ENCODE assay signal across 17 mouse cellular contexts in the genomic region with DNA sequence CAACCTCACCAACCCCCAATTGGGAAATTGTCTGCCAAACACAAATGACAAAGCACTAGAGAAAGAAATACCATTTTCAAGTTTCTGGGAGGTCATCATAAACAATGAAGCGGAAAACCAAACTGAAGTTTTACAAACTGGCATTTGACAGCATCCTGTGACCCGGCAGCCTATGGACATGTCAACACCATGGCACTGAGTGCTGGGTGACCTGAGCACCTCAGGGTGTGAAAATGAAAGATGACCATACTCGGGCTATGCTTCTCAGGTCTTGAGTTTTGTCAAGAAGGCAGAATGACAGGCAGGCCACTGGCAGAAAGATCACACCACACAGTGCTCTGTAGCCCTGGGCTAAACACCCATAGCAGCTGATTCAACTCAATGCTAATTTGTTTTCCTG.
"Had no signal": no experiment of that assay in that cellular context is flagged by ENCODE, and none has a peak within 500 bp of the region (broad histone marks: within the 10 kb centered on the region; RNA-seq: fewer than 3 reads in every experiment).

No protein-coding gene starts in this region.

- H3K9ac ChIP-seq: liver, embryonic 12.5 days; liver, embryonic 14.5 days; lung, embryonic 15.5 days; midbrain, embryonic 12.5 days; stomach, embryonic 15.5 days had no signal

- H3K27me3 ChIP-seq: liver, embryonic 12.5 days; lung, embryonic 15.5 days; midbrain, embryonic 12.5 days; stomach, embryonic 15.5 days had no signal

- H3K36me3 ChIP-seq: liver, embryonic 12.5 days; lung, embryonic 15.5 days; midbrain, embryonic 10.5 days; midbrain, embryonic 12.5 days; stomach, embryonic 15.5 days had no signal

- H3K4me3 ChIP-seq: liver, embryonic 12.5 days; lung, embryonic 15.5 days; midbrain, embryonic 10.5 days; midbrain, embryonic 12.5 days; myocyte; stomach, embryonic 15.5 days had no signal

- H3K4me1 ChIP-seq: liver, embryonic 12.5 days; lung, embryonic 15.5 days; midbrain, embryonic 10.5 days; midbrain, embryonic 12.5 days; stomach, embryonic 15.5 days had no signal

- DNase-seq: lung, adult 18-20 months; lung, postnatal 14 days; lung, postnatal 4 days; midbrain, embryonic 14.5 days; right cerebral cortex, postnatal 14 days; thymus, postnatal 14 days; thymus, postnatal 36 days had no signal

- H3K4me2 ChIP-seq: liver, embryonic 12.5 days; lung, embryonic 15.5 days; midbrain, embryonic 12.5 days; stomach, embryonic 15.5 days had no signal

- H3K27ac ChIP-seq: liver, embryonic 12.5 days; liver, embryonic 14.5 days; lung, embryonic 15.5 days; midbrain, embryonic 10.5 days; midbrain, embryonic 12.5 days; stomach, embryonic 15.5 days; stomach, postnatal 0 days had no signal

- ATAC-seq: liver, embryonic 12.5 days; lung, postnatal 0 days; midbrain, embryonic 16.5 days had no signal

- H3K9me3 ChIP-seq: liver, embryonic 12.5 days; lung, embryonic 15.5 days; midbrain, embryonic 10.5 days; midbrain, embryonic 12.5 days; stomach, embryonic 15.5 days had no signal
